ENCODE assay signal across 19 mouse cellular contexts in the genomic region with DNA sequence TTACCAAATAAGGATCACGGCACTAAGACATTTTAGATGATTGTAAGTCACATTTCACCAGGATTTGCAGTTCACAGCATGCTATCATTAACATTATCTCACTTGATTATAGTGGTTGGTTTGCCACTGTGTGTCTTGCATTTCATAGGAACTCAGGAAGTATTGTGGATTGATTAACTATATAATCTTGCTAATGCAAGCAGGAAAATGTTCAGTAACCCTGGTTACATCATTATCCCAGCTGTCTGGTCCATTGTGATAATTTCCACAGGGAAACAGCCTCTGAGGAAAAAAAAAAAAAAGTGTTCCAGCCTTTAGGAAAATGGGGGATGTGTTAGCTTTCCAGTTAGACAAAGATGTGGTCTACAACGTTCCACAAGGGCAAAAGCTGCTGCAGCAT.
DNase-seq lines count a peak whose midpoint lies in the region; ATAC-seq and TF ChIP-seq lines count a peak whose summit lies in the region.
"Had no signal": no experiment of that assay in that cellular context is flagged by ENCODE, and none has a peak within 500 bp of the region (broad histone marks: within the 10 kb centered on the region; RNA-seq: fewer than 3 reads in every experiment).

No protein-coding gene starts in this region.

- no peaks in the 10 kb centered on the region for H3K9me3 ChIP-seq in forebrain, postnatal 0 days (ENCODE audit: low read length)
- no peaks in the 10 kb centered on the region for H3K9me3 ChIP-seq in forebrain, embryonic 10.5 days
- H3K9me3 ChIP-seq in midbrain, embryonic 11.5 days (ENCODE audit: control insufficient read depth, low read length): no peaks in the 10 kb centered on the region
- H3K9me3 ChIP-seq in midbrain, embryonic 15.5 days: no peaks in the 10 kb centered on the region
- no peaks in the 10 kb centered on the region for H3K9me3 ChIP-seq in embryonic facial prominence, embryonic 15.5 days (replicated peaks)
- H3K9me3 ChIP-seq: embryonic facial prominence, embryonic 12.5 days; heart, embryonic 13.5 days; hindbrain, embryonic 15.5 days had no signal

- no peak for TF ChIP-seq POLR2A in brain, embryonic 14.5 days (IDR thresholded peaks at IDR 0.05; ENCODE audit: borderline replicate concordance, extremely low read depth, insufficient read depth, insufficient read length, poor library complexity, severe bottlenecking)

- no peak overlapping the region for H3K4me3 ChIP-seq in forebrain, postnatal 0 days (ENCODE audit: low read depth, low read length)
- no peak overlapping the region for H3K4me3 ChIP-seq in forebrain, embryonic 10.5 days
- H3K4me3 ChIP-seq in midbrain, embryonic 11.5 days (ENCODE audit: low read depth, low read length): no peak overlapping the region
- H3K4me3 ChIP-seq in midbrain, embryonic 15.5 days: no peak overlapping the region
- no peak overlapping the region for H3K4me3 ChIP-seq in embryonic facial prominence, embryonic 15.5 days (replicated peaks)
- H3K4me3 ChIP-seq: embryonic facial prominence, embryonic 12.5 days; heart, embryonic 13.5 days; hindbrain, embryonic 15.5 days had no signal

- WGBS in forebrain, postnatal 0 days: 30% methylated on average over 2 of the region's 2 CpGs
- WGBS in forebrain, embryonic 10.5 days: 68% methylated on average over 2 of the region's 2 CpGs
- WGBS in midbrain, embryonic 11.5 days: 63% methylated on average over 2 of the region's 2 CpGs
- WGBS in midbrain, embryonic 15.5 days: 42% methylated on average over 2 of the region's 2 CpGs
- 34% methylated on average over 2 of the region's 2 CpGs for WGBS in embryonic facial prominence, embryonic 15.5 days

- H3K4me2 ChIP-seq in forebrain, postnatal 0 days (ENCODE audit: low read depth): no peak overlapping the region
- no peak overlapping the region for H3K4me2 ChIP-seq in midbrain, embryonic 11.5 days
- H3K4me2 ChIP-seq in midbrain, embryonic 15.5 days: no peak overlapping the region
- H3K4me2 ChIP-seq in embryonic facial prominence, embryonic 15.5 days (replicated peaks): no peak overlapping the region
- H3K4me2 ChIP-seq: embryonic facial prominence, embryonic 12.5 days; heart, embryonic 13.5 days; hindbrain, embryonic 15.5 days had no signal

- peak; percentile 51 for ATAC-seq in forebrain, postnatal 0 days
- peak; percentile 61 for ATAC-seq in midbrain, embryonic 11.5 days (ENCODE audit: low FRiP score)
- ATAC-seq in midbrain, embryonic 15.5 days (replicated peaks): no peak
- ATAC-seq in embryonic facial prominence, embryonic 15.5 days (ENCODE audit: insufficient number of reproducible peaks, low FRiP score, low TSS enrichment, low read depth): no peak

- TF ChIP-seq CTCF in forebrain, postnatal 0 days (IDR thresholded peaks at IDR 0.05; ENCODE audit: low read depth): no peak
- TF ChIP-seq CTCF in brain, embryonic 14.5 days (IDR thresholded peaks at IDR 0.05; ENCODE audit: borderline replicate concordance, extremely low read depth, insufficient read depth, insufficient read length): no peak

- no peaks in the 10 kb centered on the region for H3K36me3 ChIP-seq in forebrain, postnatal 0 days (ENCODE audit: insufficient read depth)
- H3K36me3 ChIP-seq in forebrain, embryonic 10.5 days (replicated peaks): no peaks in the 10 kb centered on the region
- H3K36me3 ChIP-seq in midbrain, embryonic 11.5 days (ENCODE audit: control insufficient read depth, insufficient read depth, low read length): no peaks in the 10 kb centered on the region
- no peaks in the 10 kb centered on the region for H3K36me3 ChIP-seq in midbrain, embryonic 15.5 days (replicated peaks)
- H3K36me3 ChIP-seq in embryonic facial prominence, embryonic 15.5 days: no peaks in the 10 kb centered on the region
- H3K36me3 ChIP-seq: embryonic facial prominence, embryonic 12.5 days; heart, embryonic 13.5 days; hindbrain, embryonic 15.5 days had no signal

- peak; percentile 3 for DNase-seq in forebrain, postnatal 0 days
- DNase-seq in forebrain, embryonic 10.5 days (ENCODE audit: extremely low spot score, low spot score): no peak
- DNase-seq in midbrain, embryonic 11.5 days (ENCODE audit: low spot score, missing footprints): no peak
- peak; percentile 49 for DNase-seq in brain, embryonic 14.5 days (ENCODE audit: low read depth)
- no peak for DNase-seq in layer of hippocampus, adult 8-10 months (ENCODE audit: low spot score in 2 of 2)
- DNase-seq: adrenal gland, adult 2 months; adrenal gland, postnatal 25 days; cerebellum, adult 2 months; cerebellum, postnatal 10 days; embryo, embryonic 11 days; gastrocnemius, postnatal 36 days; heart, adult 11 months; heart, postnatal 36 days; kidney, adult 11 months had no signal

- H3K9ac ChIP-seq in forebrain, postnatal 0 days: no peak overlapping the region
- no peak overlapping the region for H3K9ac ChIP-seq in midbrain, embryonic 11.5 days (ENCODE audit: low read length)
- no peak overlapping the region for H3K9ac ChIP-seq in midbrain, embryonic 15.5 days
- H3K9ac ChIP-seq in embryonic facial prominence, embryonic 15.5 days: no peak overlapping the region
- H3K9ac ChIP-seq: embryonic facial prominence, embryonic 12.5 days; heart, embryonic 13.5 days; hindbrain, embryonic 15.5 days had no signal

- no peaks in the 10 kb centered on the region for H3K4me1 ChIP-seq in forebrain, postnatal 0 days (ENCODE audit: insufficient read depth)
- H3K4me1 ChIP-seq in forebrain, embryonic 10.5 days: no peaks in the 10 kb centered on the region
- no peaks in the 10 kb centered on the region for H3K4me1 ChIP-seq in midbrain, embryonic 11.5 days (ENCODE audit: control insufficient read depth, insufficient read depth, low read length)
- no peaks in the 10 kb centered on the region for H3K4me1 ChIP-seq in midbrain, embryonic 15.5 days
- H3K4me1 ChIP-seq in embryonic facial prominence, embryonic 15.5 days: 0 out of 2 replicates have a peak, but pooled peaks cover 3% of the 10 kb centered on the region
- H3K4me1 ChIP-seq: embryonic facial prominence, embryonic 12.5 days; heart, embryonic 13.5 days; hindbrain, embryonic 15.5 days had no signal

- H3K27ac ChIP-seq in forebrain, postnatal 0 days (ENCODE audit: low read depth, low read length): no peak overlapping the region
- H3K27ac ChIP-seq in forebrain, embryonic 10.5 days: no peak overlapping the region
- H3K27ac ChIP-seq in midbrain, embryonic 11.5 days (ENCODE audit: low read depth, low read length): no peak overlapping the region
- no peak overlapping the region for H3K27ac ChIP-seq in midbrain, embryonic 15.5 days
- 0 out of 2 replicates have a peak overlapping the region, but pooled peaks have one; percentile 6 for H3K27ac ChIP-seq in embryonic facial prominence, embryonic 15.5 days (replicated peaks)
- H3K27ac ChIP-seq: embryonic facial prominence, embryonic 12.5 days; heart, embryonic 13.5 days; hindbrain, embryonic 15.5 days had no signal

- no peaks in the 10 kb centered on the region for H3K27me3 ChIP-seq in forebrain, postnatal 0 days (ENCODE audit: insufficient read depth, low read length)
- no peaks in the 10 kb centered on the region for H3K27me3 ChIP-seq in forebrain, embryonic 10.5 days (ENCODE audit: poor library complexity, severe bottlenecking)
- H3K27me3 ChIP-seq in midbrain, embryonic 11.5 days (ENCODE audit: control insufficient read depth, insufficient read depth, low read length): no peaks in the 10 kb centered on the region
- no peaks in the 10 kb centered on the region for H3K27me3 ChIP-seq in midbrain, embryonic 15.5 days (replicated peaks)
- no peaks in the 10 kb centered on the region for H3K27me3 ChIP-seq in embryonic facial prominence, embryonic 15.5 days
- H3K27me3 ChIP-seq: embryonic facial prominence, embryonic 12.5 days; heart, embryonic 13.5 days; hindbrain, embryonic 15.5 days had no signal

Comparison
In these comparisons a context has a peak if more than half of its experiments do, and no peak if none do; other contexts are left out.
1. ATAC-seq: peak in forebrain, postnatal 0 days (single experiment) and midbrain, embryonic 11.5 days (single experiment); none in midbrain, embryonic 15.5 days (single experiment) and embryonic facial prominence, embryonic 15.5 days (single experiment).
2. DNase-seq: peak in forebrain, postnatal 0 days (single experiment) and brain, embryonic 14.5 days (single experiment); none in forebrain, embryonic 10.5 days (single experiment), midbrain, embryonic 11.5 days (single experiment) and layer of hippocampus, adult 8-10 months (0 of 2).